19 mouse cellular contexts compared by ENCODE assay signal in genomic region chr16:42913291-42913690, GRCm38 (mm10). TPM values are rescaled to one million over a fixed set of nuclear protein-coding genes. Genes with fewer than 3 reads are reported as not detected.
DNase-seq lines count a peak whose midpoint lies in the region; ATAC-seq and TF ChIP-seq lines count a peak whose summit lies in the region.
"Had no signal": no experiment of that assay in that cellular context is flagged by ENCODE, and none has a peak within 500 bp of the region (broad histone marks: within the 10 kb centered on the region; RNA-seq: fewer than 3 reads in every experiment).

No protein-coding gene starts in this region.

- no peaks in the 10 kb centered on the region for H3K27me3 ChIP-seq in heart, embryonic 11.5 days (ENCODE audit: control insufficient read depth, insufficient read depth, low read length)
- H3K27me3 ChIP-seq: embryonic facial prominence, embryonic 12.5 days; hindbrain, embryonic 13.5 days; Patski had no signal

- H3K9me3 ChIP-seq in heart, embryonic 11.5 days (replicated peaks; ENCODE audit: control insufficient read depth, low read length): no peaks in the 10 kb centered on the region
- H3K9me3 ChIP-seq: embryonic facial prominence, embryonic 12.5 days; hindbrain, embryonic 13.5 days had no signal

- no peak overlapping the region for H3K27ac ChIP-seq in heart, embryonic 11.5 days (ENCODE audit: low read depth, low read length)
- peak overlapping the region; percentile 84 for H3K27ac ChIP-seq in cortical plate, adult 2 months (ENCODE audit: insufficient read depth, low read length)
- H3K27ac ChIP-seq: embryonic facial prominence, embryonic 12.5 days; hindbrain, embryonic 13.5 days; hindbrain, postnatal 0 days had no signal

- DNase-seq in heart, adult 11 months: peak; percentile 68
- peak; percentile 66 for DNase-seq in ES-CJ7 (ENCODE audit: low read depth, low spot score)
- DNase-seq in Muller cell, postnatal 12 days (ENCODE audit: inconsistent ontology term): peak; percentile 16
- no peak for DNase-seq in thymus, postnatal 36 days
- DNase-seq: adrenal gland, adult 8-10 months; adrenal gland, postnatal 36 days; cerebellum, adult 11 months; cerebellum, adult 8-10 months; cerebellum, postnatal 14 days; gastrocnemius, postnatal 14 days; heart, postnatal 10 days; kidney, adult 18-20 months had no signal

- 73% methylated on average over 8 of the region's 8 CpGs for WGBS in heart, embryonic 11.5 days (ENCODE audit: insufficient replicate concordance)

- TF ChIP-seq POLR2A in cortical plate, adult 2 months (IDR thresholded peaks at IDR 0.05; ENCODE audit: extremely low read depth, insufficient read depth, low read length): no peak

- TF ChIP-seq CTCF in cortical plate, adult 2 months (IDR thresholded peaks at IDR 0.05; ENCODE audit: extremely low read depth, insufficient read depth, low read length): no peak

- no peak for ATAC-seq in heart, embryonic 11.5 days (replicated peaks; ENCODE audit: insufficient number of reproducible peaks, low FRiP score, low TSS enrichment)
- ATAC-seq: CD4-positive, CD25-positive, alpha-beta regulatory T cell, adult 4 months; hindbrain, postnatal 0 days; Patski had no signal

- H3K4me3 ChIP-seq in heart, embryonic 11.5 days (ENCODE audit: low read depth, low read length): no peak overlapping the region
- H3K4me3 ChIP-seq in cortical plate, adult 2 months (ENCODE audit: insufficient read depth, low read length): no peak overlapping the region
- H3K4me3 ChIP-seq: embryonic facial prominence, embryonic 12.5 days; hindbrain, embryonic 13.5 days had no signal

- H3K4me2 ChIP-seq in heart, embryonic 11.5 days: no peak overlapping the region
- H3K4me2 ChIP-seq: embryonic facial prominence, embryonic 12.5 days; hindbrain, embryonic 13.5 days had no signal

- 0 out of 2 replicates have a peak, but pooled peaks cover 3% of the 10 kb centered on the region for H3K4me1 ChIP-seq in heart, embryonic 11.5 days (ENCODE audit: control insufficient read depth, insufficient read depth, low read length)
- no peaks in the 10 kb centered on the region for H3K4me1 ChIP-seq in cortical plate, adult 2 months (ENCODE audit: control insufficient read depth, insufficient read depth, low read length)
- H3K4me1 ChIP-seq: hindbrain, embryonic 13.5 days had no signal

- no peaks in the 10 kb centered on the region for H3K36me3 ChIP-seq in heart, embryonic 11.5 days (ENCODE audit: control insufficient read depth, insufficient read depth, low read length)
- H3K36me3 ChIP-seq: embryonic facial prominence, embryonic 12.5 days; hindbrain, embryonic 13.5 days had no signal

- H3K9ac ChIP-seq in heart, embryonic 11.5 days (ENCODE audit: low read depth, low read length): no peak overlapping the region
- H3K9ac ChIP-seq: embryonic facial prominence, embryonic 12.5 days; hindbrain, embryonic 13.5 days had no signal

RNA-seq across cellular contexts. Expression of gene Zbtb20, which starts 37.6 kb away (rescaled TPM):
- polyA plus RNA-seq in heart, embryonic 11.5 days (2014; fragmentation: Nextera tagmentation; extraction: Ambion mirVana): 38.2 and 39.0 TPM in 2 replicates
- polyA plus RNA-seq in cortical plate, adult 2 months (2012; rRNA removed): 13.1 and 15.7 TPM in 2 replicates

Comparison
In these comparisons a context has a peak if more than half of its experiments do, and no peak if none do; other contexts are left out.
1. DNase-seq: peak in heart, adult 11 months (single experiment), ES-CJ7 (single experiment) and Muller cell, postnatal 12 days (single experiment); none in thymus, postnatal 36 days (0 of 2).